Mouse (Mus musculus) left cerebral cortex, adult 9 months (tissue): ENCODE results near the gene Hist2h3b.
"Not testable (repeated sequence)": the region's sequence is repeated elsewhere in the genome, so short reads cannot be mapped to it uniquely, and the experiment has no call there.

Source experiments
- DNase-seq, 2 experiments: peaks; one replicate each; pipeline ENCODE4 v3.0.0; 2022; ENCODE audit warnings: low spot score in 2 of 2

The Hist2h3b gene

DNA sequence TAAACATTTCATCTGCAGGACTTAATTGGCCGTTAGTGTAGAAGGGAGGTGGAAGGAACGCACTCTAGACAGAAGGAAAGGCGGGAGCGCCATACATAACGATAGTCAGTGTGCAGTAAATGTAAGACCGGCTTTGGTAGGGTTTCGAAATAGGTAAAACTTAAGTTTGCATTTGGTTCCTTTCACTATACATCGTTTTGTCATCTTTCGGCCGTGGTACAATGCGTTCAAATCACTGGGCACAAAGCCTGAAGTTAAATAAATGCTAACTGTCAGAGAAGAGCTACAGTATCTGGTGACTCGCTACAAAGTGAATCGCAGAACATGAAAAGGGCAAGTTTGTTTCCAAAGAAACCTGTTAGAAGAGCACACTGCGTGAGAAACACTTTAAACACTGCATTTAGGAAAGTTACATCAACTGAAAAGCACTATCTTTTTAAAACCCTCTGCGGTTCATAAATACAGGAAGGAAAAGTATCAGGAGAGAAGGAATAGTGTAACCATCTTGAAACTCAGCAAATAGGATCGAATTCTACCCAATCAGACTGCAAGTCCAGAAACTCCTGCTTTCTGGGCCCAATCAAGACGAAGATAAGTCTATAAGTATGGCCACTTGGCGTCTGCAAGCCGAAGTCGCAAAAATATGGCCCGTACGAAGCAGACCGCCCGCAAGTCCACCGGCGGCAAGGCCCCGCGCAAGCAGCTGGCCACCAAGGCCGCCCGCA lies at the start of gene Hist2h3b:
Gene Hist2h3b, plus strand, starts transcription at position 604 of the 725 bp plus-strand sequence.
- DNase-seq, result peak in 1 of 2 experiments; percentile 85

DNA sequence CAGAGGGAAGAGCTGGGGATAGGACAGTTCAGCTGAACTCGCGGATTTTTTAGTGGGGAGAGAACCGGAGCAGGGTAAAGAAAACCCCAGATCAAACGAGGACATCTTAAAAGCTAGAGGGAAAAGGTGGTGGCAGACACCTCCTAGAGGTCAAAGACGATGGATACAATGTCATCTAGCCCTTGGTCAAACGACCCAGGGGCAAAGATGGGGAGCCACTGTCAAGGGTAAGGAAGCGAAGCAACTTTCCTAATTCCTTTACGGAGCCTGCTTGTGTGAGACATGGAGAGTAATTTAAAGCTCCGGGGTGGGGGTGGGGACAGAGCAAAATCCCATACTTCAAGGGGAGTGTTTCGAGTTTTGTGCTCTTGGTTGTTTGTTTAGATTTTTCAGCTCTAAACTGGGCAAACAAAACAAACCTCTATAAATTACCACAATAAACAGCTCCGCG lies 49.2 kb upstream of the Hist2h3b start:
- DNase-seq, result peak in 1 of 2 experiments; percentile 45

DNA sequence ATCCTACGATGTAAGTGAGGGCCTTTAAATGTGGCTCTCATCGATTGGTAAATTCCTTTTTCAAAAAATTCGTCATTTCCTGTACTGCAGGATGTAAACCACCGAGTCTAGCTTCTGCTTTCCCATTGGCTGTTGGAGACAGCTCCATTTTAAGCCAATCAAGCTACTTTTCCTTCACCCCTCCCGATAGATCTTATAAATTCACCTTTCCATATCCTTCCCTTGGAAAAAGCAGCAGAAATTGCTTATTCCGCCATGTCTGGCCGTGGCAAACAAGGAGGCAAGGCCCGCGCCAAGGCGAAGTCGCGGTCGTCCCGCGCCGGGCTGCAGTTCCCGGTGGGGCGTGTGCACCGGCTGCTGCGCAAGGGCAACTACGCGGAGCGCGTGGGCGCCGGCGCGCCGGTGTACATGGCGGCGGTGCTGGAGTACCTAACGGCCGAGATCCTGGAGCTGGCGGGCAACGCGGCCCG lies 48.8 kb upstream of the Hist2h3b start, which contains the start of the genes Bola1 and Hist2h2ab:
Gene Bola1, minus strand, starts transcription at position 49 of the 470 bp plus-strand sequence.
Gene Hist2h2ab, plus strand, starts transcription at position 205 of the 470 bp plus-strand sequence.
- DNase-seq, result peak; percentile 83 to 87

GRCm38 (mm10) chr3:96220131-96220764 lies 48.2 kb upstream of the Hist2h3b start:
- not testable (repeated sequence) for DNase-seq

- peak; percentile 89 to 94 for DNase-seq
Observed at GRCm38 (mm10) chr3:96220765-96221639, 47.5 kb upstream of the Hist2h3b start, which contains the start of the genes Hist2h2ac and Hist2h2be. TSS of gene Hist2h2ac (minus strand) at chr3:96220880. TSS of gene Hist2h2be (plus strand) at chr3:96221119.

DNA sequence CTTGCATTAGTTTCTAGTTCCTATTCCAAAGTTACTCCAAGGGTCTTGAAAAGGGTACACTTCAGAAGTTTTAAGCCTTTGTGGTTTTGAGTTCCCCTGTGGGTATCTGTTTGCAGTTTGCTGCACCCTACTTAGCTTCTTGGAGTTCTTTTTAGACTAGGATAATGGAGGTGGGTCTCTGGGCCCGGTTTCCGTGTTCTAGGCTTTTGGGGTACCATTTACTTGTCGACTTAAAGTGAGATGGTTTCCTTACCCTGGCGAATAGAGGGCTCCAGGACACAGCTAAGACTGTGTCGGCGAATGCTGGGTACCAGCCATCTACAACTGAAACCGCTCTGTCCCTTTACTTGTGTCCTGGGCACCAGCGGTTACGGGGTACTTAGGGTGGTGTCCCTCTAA lies 46.8 kb upstream of the Hist2h3b start:
- no peak for DNase-seq

GRCm38 (mm10) chr3:96222774-96223173 lies 45.7 kb upstream of the Hist2h3b start:
- no peak for DNase-seq

GRCm38 (mm10) chr3:96225421-96225820 lies 43.0 kb upstream of the Hist2h3b start:
- no peak for DNase-seq

DNA sequence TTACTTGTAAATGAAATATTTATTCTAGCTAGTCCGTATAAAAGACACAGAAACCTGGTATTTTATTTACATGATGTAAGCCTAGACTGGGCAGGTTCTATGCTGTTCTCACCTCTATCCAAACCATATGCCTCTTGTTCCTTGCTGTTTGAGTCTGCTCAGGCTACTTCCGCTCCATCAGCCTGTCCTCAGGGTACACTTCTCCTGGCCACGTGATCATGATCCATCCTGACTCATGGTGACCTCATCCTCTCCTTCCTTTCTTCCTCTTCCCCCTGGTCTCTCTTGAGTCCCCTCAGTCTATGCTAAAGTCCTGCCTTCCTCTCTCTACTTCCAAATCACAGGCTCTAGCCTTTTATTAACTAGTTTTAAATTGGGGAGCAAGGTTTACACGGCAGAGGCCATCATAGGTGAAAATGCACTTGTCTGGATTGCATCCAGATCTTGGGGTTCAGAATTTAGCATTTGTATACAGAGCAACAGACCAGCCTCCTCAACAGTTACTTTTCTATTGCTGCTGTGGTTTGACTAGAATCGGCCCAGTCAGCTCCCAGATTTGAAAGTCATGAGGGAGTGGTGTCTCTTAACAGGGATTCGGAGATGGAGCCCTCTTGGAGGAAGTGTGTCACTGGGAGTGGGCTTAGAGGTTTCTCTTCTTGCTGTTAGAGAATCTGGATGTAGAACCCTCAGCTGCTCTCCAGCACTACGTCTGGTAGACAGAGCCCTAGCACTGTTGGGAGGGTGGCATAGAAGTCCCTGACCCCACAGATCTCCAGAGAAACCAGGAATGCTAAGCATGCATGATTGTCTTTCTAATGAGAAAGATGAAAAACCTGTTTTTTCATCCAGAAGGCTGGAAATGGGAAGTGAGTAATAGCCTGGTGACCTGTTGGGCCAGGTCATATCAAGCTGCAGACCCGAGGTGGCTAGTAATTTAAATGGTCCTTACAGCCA lies 41.5 kb upstream of the Hist2h3b start:
- DNase-seq, result no peak

DNA sequence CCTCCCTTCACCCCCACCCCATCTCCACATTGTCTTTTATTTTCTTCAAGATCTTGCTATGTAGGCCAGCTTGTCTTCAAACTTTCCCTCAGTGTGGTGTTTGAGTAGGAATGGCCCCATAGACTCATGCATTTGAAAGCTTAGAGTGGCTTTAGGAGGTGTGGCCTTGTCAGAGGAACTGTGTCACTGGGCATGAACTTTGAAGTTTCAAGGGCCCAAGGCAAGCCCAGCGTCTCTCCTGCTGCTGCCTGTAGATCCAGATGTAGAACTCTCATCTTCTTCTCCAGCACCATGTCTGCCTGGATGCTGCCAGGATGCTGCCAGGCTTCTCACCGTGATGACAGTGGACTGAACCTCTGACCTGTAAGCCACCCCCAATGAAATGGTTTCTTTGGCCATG lies 39.6 kb upstream of the Hist2h3b start:
- no peak for DNase-seq

GRCm38 (mm10) chr3:96230404-96230803 lies 38.0 kb upstream of the Hist2h3b start:
- no peak for DNase-seq

DNA sequence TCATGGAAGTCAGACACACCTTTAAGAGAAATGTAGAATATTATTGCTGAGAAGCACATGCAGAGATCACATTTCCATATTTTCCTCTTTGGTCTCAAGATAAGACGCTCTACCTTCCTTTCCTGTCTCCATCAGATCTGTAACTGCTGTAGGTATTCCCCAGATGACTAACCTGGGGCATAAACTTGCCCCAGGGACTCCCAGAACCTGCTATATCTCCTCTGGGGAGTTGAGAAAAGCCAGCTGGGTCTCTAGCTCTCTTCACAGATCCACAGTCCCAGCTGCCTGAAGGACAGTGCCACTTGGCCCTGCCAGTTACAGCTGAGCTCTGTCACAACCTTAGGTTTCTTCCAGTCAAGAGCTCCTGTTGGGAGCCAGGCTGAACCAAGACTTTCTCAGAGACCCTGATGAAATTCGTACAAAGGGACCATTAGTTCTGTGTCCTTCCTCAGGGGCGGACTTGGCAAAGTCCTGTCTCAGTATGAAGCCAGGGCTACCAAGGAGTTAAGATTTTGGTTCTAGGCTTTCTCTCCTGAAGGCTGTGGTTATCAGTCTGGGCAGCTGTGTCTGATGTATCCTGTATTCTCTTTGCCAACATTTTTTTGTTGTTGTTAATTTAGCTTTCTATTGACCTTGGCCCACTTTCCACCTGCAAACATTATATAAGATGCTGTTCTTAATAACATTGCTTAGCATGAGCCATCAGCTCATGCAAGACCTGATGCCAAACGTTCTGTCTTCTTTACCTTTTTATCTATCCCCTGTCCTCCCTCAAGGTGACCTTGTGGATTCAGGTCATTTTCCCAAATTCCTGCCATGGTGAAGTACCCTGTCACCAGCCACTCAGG lies 37.3 kb upstream of the Hist2h3b start:
- no peak for DNase-seq

- DNase-seq, result no peak
Observed at GRCm38 (mm10) chr3:96231758-96232120, 36.7 kb upstream of the Hist2h3b start.

GRCm38 (mm10) chr3:96234914-96235313 lies 33.5 kb upstream of the Hist2h3b start:
- DNase-seq, result no peak

DNA sequence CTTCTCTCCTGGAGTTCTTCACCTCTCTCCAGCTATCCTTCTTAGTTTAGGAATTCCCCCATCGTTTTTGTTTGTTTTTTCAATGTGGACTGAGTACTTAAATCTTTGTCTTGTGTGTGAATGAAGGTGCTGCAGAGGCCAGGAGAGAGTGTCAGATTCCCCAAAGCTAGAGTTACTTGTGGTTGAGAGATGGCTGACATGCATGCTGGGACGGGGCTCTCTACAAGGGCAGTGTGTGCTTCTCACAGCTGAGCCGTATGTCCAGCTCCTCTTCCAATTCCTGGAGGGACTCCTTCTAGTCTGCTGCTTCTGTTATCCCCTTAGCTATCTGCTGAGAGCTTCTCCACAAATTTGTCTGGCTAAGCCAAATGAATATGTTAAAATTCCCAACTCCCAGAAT lies 32.6 kb upstream of the Hist2h3b start:
- DNase-seq, result no peak

DNA sequence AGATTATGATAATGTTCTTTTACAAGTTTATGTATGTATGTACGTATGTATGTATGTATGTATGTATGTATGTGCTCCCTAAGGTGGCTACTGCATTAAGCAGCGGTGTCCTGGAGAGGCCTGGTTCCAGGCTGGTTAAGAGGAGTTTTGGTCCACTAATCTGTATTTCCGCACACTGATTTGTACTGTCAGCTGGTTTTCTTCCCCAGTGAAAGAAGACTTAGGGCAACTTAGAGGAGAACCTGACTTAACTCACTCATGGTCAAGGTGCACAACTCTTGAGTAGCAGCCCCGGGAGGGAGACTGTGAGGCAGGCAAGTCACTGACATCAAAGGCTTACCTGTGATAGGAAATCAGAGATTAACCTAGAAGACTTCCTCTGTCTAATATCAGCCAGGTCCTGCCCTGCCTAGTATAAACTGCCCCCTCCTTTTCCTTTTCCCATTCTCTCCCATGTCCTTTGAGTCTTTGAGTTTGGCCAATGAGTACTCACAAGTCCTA lies 31.6 kb upstream of the Hist2h3b start:
- DNase-seq, result no peak

GRCm38 (mm10) chr3:96237335-96237903 lies 31.0 kb upstream of the Hist2h3b start:
- DNase-seq, result no peak

DNA sequence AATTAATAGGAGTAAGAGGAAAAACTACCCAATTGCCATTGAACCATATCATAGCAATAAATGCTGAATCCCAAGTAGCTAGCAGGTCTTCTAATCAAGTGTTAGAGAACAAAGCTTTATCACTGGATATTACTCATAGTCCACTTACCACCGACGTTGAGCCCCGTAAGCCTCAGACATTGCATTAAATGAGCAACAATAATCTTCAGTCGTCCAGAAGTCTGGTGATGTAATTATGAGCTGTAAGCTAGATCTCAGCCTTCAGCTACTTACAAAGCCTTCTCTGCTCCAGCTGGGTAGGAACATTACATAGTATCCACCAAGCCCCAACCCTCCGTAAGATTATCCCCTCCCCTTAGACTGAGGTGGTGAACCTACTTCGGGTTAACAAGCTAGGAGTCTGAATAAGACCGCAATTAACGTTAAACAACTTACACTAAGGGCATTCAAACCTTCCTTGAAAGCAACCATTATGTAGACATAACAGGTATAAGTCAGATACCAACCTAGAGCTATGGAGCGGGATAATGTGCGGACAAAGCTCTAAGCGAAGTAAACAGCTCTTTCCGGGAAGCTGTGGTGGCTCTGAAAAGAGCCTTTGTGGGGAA lies 30.4 kb upstream of the Hist2h3b start:
- no peak for DNase-seq
